Mouse (Mus musculus): Measurements from ENCODE around the gene Hebp1. TPM values are rescaled to one million over a fixed set of nuclear protein-coding genes. Genes with fewer than 3 reads are reported as not detected.

The Hebp1 gene
- 26.4 and 46.0 TPM in 2 replicates for total RNA-seq (2021)
- long read RNA-seq, experiment 1, partial matches to known transcripts, result 1 of 2 reads
- long read RNA-seq, experiment 1, other reads (novel, unspliced or antisense), result 0 of 2 reads
- long read RNA-seq, experiment 2, partial matches to known transcripts, result 1 of 4 reads
- long read RNA-seq, experiment 2, other reads (novel, unspliced or antisense), result 0 of 4 reads

GRCm38 (mm10) chr6:135197921-135198532, at the start of gene Hebp1, which contains the start of gene Fam234b:
Gene Hebp1 (minus strand): TSS chr6:135198022.
Gene Fam234b (plus strand): TSS chr6:135197977.
- peak; percentile 92 for DNase-seq

GRCm38 (mm10) chr6:135245586-135245985, 47.8 kb upstream of the Hebp1 start:
- DNase-seq, result no peak

DNA sequence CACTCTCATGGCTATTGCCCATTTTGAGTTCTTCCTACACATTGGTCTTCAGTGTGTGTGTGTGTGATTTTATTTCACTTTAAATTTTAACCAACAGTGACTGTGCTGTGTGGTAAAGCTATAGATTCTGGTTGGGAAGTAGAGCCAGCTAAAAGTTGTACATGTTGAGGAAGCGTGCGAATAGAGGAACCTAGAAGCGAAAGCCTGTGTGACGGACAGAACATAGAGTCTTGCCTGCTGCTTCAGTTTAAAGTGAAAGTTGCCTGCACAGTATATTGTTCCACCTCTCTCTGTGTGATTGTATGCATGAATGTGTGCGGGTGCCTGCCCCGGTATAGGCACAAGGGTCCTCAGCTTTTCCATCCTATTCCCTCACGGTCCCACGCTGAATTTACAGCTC, 42.5 kb upstream of the Hebp1 start:
- DNase-seq, result no peak

DNA sequence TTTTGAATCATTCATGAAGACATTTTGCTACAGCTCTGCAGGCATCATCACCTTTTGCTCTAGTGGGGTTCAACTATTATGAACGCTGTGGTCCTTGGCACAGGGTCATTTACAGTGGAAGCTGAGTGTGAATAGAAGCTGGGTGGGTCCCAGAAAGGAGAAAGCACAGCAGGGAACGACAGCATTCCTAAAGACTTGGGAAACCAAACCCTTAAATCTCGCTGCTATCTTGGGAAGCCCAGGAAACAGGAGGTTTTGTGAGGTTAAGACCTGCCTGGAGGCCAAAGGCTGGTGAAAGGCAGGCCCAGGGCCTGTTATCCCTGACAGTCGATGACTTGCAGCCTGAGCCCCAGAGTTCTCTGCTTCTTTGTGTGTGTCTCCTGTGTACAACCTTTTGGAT, 40.4 kb upstream of the Hebp1 start:
- DNase-seq, result no peak

GRCm38 (mm10) chr6:135237326-135237725, 39.5 kb upstream of the Hebp1 start:
- DNase-seq, result peak; percentile 25

GRCm38 (mm10) chr6:135236576-135236975, 38.8 kb upstream of the Hebp1 start:
- no peak for DNase-seq

DNA sequence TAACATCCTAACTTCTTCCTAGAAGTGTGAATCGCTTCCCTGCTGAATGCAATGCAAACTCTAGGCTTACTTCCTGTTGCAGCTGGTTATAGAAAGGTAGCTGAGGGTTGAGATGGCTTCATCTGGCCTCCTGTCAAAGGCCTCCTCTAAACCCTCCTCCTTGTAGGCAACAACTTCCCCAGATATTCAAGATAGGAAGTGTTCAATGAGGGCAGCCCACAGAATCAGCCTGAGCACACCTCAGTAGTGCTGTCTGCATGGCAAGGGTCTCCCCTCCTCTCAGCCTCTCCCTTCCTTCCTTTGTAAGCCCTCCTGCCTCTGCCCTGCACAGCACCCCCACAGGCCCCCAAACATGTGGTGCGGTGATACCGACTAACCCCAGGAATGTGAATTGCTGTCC, 37.9 kb upstream of the Hebp1 start:
- no peak for DNase-seq

DNA sequence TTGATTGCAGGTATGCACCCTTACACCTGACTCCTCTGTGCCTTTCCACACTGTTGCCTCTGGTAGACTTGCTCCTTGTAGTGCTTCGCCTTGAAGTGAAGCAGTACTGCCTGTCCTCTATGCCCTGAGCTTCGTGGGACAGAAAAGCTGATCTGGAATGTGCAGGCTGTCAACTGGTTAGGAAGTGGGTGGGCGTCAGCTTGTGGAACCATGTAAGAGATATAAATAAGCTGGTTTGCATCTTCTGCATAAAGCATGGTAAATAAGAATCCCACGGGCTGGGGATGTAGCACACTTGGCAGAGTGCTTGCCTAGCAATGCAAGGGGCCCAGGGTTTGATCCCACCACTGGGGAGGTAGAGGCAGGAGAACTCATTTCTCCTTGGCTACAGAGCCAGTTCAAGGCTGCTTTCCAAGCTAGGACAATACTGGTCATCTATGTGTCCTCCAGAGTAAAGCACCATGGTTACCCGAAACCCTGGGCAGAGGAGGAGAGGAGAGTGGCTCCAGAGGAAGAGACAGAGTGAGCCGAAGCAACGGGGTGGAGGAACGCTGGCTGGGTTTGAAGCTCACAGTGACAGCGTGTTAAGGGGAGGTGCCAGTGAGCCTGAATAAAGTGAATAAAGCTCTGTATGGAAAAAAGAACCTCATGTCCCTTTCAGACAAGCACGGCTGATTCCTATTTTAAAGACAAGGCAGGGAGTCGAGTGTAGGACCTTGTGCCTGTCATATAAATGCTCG, 34.8 kb upstream of the Hebp1 start:
- DNase-seq, result no peak

GRCm38 (mm10) chr6:135230586-135230985, 32.8 kb upstream of the Hebp1 start:
- DNase-seq, result no peak

- DNase-seq, result no peak
These were observed 30.7 kb upstream of the Hebp1 start for GRCm38 (mm10) chr6:135228465-135228941.

DNA sequence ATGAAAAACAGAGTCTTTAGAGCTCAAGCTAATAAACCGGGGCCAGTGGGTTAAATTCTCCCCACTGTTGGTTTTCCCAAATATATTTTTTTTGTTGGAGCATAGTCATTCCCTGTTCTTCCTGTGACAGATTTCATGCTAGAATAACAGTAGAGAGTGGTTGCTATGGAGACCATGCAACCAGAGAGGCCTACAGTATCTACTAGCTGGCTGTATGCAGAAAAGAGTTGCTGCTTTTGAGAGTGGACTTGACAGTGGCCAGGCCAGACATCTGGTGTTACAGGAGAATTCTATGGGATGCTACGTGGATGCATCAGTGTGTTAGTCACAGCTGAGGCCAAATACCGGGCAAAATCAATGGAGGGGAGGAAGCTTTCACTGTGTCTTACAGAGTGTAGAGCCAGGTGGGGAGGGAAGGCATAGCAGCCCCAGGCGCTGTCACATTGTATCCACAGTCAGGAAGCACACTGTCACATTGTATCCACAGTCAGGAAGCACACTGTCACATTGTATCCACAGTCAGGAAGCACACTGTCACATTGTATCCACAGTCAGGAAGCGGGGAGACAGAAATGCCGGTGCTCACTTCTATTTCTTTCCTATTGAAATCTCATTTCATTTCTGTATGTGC, 26.1 kb upstream of the Hebp1 start:
- DNase-seq, result no peak

GRCm38 (mm10) chr6:135219916-135220315, 22.1 kb upstream of the Hebp1 start:
- DNase-seq, result no peak

GRCm38 (mm10) chr6:135218330-135218729, 20.5 kb upstream of the Hebp1 start:
- DNase-seq, result no peak

DNA sequence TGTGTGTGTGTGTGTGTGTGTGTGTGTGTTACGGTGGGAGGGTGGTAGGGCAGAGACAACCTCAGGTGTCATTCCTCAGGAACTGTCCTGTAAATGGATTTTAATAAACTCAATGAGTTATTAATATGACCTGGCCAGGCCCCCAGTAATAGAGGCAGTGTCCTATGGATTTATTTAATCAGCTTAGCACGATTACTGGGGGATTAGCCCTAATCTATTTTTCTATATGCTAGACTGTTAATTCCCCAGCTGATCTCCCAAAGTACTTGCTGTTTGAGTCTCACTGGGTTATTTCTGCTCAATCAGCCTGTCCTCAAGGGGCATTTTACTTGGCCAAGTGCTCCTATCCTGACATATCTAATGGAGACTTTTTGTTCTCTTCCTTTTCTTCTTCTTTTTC, 14.8 kb upstream of the Hebp1 start:
- no peak for DNase-seq

GRCm38 (mm10) chr6:135211169-135211568, 13.3 kb upstream of the Hebp1 start:
- no peak for DNase-seq

DNA sequence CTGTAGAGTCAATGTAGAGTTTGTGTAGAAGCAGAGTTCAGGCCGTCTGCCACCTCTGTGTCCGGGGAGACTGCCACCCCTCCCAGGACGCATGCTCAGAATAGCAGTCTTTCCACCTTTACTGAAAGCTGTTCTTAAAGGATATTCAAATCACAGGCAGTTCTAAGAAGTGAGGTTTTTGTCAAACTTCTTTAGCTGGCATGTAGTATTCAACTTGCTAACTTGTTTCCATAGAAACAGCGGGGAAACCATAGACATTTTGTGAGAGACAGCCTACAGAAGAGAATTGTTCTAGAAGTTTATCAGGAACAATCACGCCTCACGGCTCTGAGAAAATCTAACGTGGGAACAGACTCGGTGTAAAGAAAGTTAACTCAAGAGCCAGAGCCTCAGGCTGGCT, 9.1 kb upstream of the Hebp1 start:
- DNase-seq, result no peak

DNA sequence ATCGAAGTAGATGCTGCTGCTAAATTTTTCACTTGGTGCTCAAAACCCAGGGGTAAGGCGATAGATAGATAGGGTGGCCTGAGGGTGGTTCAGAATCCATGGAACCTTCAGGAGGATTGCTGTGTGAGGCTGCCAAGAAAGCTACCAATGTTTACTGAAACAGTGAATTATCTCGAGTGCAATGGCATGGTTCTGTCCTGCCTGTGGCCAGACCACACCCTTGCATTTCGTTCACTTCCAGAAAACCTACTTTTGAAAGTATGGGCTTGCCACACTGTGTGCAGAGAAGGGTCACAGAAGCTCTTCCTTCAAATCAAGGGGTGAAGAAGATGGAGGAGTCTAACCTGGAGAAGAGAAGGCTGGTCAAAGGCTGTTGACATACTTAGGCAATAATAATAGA, 8.0 kb upstream of the Hebp1 start:
- no peak for DNase-seq

- no peak for DNase-seq
These were observed 7.0 kb upstream of the Hebp1 start for GRCm38 (mm10) chr6:135204869-135205268.

DNA sequence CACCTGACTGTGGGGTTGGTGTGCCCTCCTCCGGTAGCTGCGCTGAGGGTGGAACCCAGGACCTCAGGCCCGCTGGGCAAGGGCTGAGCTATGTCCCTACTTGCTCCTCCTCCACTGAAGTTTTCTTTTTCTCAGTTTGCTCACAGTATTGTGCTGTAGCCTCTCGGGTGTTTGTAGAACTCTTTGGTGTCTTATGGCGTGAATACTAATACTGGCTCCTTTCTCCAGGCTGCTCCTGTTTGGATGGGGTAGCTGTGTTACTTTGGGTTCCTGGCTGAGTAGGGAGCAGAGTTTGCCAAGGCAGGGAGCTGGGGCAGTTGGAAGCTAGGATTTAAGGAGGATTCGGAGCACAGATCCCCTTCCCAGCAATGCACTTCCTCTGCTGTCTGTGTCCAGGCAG, 5.9 kb upstream of the Hebp1 start:
- DNase-seq, result no peak

DNA sequence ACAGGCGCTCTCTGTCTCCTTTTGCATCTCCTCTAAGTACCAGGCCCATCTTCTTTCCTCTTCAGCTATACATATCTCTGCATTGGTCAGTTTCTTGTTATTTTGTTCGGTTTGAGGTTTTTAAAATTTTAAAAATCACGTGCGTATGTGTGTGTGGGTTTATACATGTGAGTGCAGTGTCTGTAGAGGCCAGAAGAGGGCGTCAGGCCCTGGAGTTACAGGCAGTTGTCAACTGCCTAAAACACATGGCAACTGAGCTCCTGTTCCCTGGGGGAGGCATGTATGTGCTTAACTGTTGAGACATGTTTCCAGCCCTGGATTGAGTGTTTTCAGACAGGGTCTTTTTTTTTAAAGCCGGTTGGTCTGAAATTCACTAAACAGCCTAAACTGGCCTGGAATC, 4.8 kb upstream of the Hebp1 start:
- DNase-seq, result no peak

DNA sequence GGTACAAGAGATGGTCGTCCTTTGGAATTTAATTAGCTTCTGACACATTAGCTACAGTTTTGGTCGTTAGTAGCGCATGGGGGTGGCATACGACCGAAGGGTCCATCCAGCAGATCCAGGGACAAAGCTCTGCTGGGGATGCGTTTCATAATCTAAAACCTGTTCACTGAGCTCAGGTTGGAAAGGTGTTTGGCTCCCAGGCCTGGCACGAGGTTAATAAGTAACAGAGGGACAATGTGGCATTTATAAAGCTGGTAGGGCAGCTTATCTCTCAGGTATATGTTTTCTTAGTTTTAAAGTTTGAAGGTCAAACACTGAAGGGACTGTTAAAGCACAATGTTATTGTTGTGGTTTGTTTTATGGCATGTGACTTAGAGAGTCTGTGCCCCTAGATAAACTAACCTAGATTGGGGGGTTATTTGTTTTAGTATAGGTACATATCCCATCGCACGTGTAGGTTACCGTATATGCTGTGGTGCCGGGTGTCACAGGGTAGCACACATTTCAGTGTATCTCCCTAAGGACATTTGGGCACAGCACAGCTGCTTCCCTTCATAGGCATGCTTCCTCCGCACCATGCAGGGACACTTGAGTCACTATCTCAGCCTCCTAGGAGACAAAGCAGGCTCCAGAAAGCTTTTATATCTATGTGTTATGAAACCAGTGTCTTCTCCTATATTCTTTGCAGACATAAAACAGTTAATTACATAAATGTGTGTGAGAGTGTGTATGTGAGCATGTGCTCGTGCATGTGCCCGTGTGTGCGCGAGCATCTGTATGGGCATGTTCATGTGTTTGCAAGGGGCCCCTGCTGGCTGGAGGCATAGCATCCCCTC, 2.5 kb upstream of the Hebp1 start:
- DNase-seq, result no peak

DNA sequence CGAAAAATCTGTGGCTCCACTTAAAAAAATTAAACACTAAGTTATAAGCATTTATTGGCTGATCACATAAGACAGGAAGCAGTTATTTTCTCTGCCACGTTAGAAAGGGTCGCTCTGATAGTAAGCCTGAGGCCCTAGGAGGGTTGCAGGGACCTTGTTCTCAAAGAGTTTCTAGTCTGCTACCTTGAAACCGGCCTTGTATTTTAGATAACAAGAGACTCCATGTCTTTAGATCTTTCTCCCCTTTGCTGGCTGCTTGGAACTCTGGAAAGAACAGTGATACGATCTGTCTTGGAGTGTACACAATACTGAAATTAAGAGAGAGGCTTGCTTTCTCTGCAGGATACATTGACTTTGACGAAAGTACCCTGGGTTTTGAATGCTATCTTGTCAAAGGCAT, 904 bp upstream of the Hebp1 start:
- DNase-seq, result no peak
